Mouse (Mus musculus) liver, embryonic 15.5 days (tissue): ENCODE results near the gene Fam167b. TPM values are rescaled to one million over a fixed set of nuclear protein-coding genes. Genes with fewer than 3 reads are reported as not detected.

Experiments used
- ATAC-seq: fragments of 200-750 bp; cut with Nextera tagmentation; 2 replicates; pipeline ENCODE4 v1.8.0; 2017; ENCODE audit warnings: moderate number of reproducible peaks, mild to moderate bottlenecking, moderate library complexity; ENCODE audit not compliant: insufficient read depth
- H3K27ac ChIP-seq: fragments of 300-500 bp; sonication (generic); replicated peaks from 2 replicates; pipeline ENCODE4 v1.5.1; 2015; ENCODE audit warnings: mild to moderate bottlenecking, inconsistent platforms
- H3K27me3 ChIP-seq: fragments of 300-500 bp; sonication (generic); 2 replicates; pipeline ENCODE4 v1.6.1; 2015; ENCODE audit warnings: mild to moderate bottlenecking, inconsistent platforms
- H3K36me3 ChIP-seq: fragments of 300-500 bp; sonication (generic); replicated peaks from 2 replicates; pipeline ENCODE4 v1.6.1; 2015; ENCODE audit warnings: moderate library complexity, mild to moderate bottlenecking, inconsistent platforms
- H3K4me1 ChIP-seq: fragments of 300-500 bp; sonication (generic); replicated peaks from 2 replicates; pipeline ENCODE4 v1.6.1; 2015; ENCODE audit warnings: inconsistent platforms
- H3K4me2 ChIP-seq: fragments of 300-500 bp; sonication (generic); 2 replicates; pipeline ENCODE4 v1.6.1; 2015; ENCODE audit warnings: moderate library complexity, mild to moderate bottlenecking, inconsistent platforms
- H3K4me3 ChIP-seq: fragments of 300-500 bp; sonication (generic); replicated peaks from 2 replicates; pipeline ENCODE4 v1.5.1; 2015; ENCODE audit warnings: mild to moderate bottlenecking, inconsistent platforms
- H3K9ac ChIP-seq: fragments of 300-500 bp; sonication (generic); 2 replicates; pipeline ENCODE4 v1.6.1; 2015; ENCODE audit warnings: moderate library complexity, mild to moderate bottlenecking, inconsistent platforms
- H3K9me3 ChIP-seq: fragments of 300-500 bp; sonication (generic); replicated peaks from 2 replicates; pipeline ENCODE4 v1.6.1; 2016; ENCODE audit warnings: inconsistent platforms
- WGBS: fragments of 180-500 bp; shearing (Covaris S2); methylation state at CpG from one replicate; pipeline ENCODE4 v1.1.7; 2015; ENCODE audit warnings: mixed read lengths; ENCODE audit not compliant: insufficient replicate concordance; 5-methylcytosine and 5-hydroxymethylcytosine counted together
- polyA plus RNA-seq: library from polyadenylated mRNA; unstranded; fragments of >200 nt; fragmentation: Nextera tagmentation; extraction: Ambion mirVana; gene quantifications from 2 replicates; pipeline ENCODE4 v1.2.1, GENCODE M21; 2015

The Fam167b gene
- polyA plus RNA-seq, 1 experiment from 2014 or later = 7.2 TPM

GRCm38 (mm10) chr4:129618786-129619691 is 40.7 kb upstream of the Fam167b start, which contains the start of gene Iqcc:
Gene Iqcc (minus strand): TSS chr4:129619099.
- 4% methylated on average over 44 of the region's 44 CpGs for WGBS
- peak within 1 kb of the TSS; percentile 83 for H3K27ac ChIP-seq
- peak within 1 kb of the TSS; percentile 84 for H3K9ac ChIP-seq

DNA sequence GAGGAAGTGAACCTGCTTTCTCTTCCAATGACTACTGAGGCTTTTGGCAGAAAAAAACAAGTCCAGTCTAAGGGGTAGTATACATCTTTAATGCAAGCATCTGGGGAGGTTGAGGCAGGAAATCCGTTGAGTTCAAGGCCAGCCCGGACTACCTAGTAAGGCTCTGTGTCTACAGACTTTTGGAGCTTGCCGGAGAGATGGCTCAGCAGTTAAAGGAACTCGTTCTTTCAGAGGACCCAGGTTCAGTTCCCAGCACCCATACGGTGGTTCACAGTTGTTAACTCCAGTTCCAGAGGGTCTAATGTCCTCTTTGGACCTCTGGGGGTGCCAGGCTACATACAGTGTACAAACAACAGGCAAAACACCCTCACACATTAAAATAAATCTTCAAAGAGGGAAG is 39.7 kb upstream of the Fam167b start:
- H3K36me3 ChIP-seq = peaks cover 7% of the 10 kb centered on the region; the same call in 1 of the 2 replicates
- H3K4me3 ChIP-seq = peak overlapping the region; percentile 79
- 85% methylated on average over 5 of the region's 5 CpGs for WGBS
- peaks cover 40% of the 10 kb centered on the region for H3K4me1 ChIP-seq
- H3K4me2 ChIP-seq = peak overlapping the region; percentile 95
- H3K27me3 ChIP-seq = no peaks in the 10 kb centered on the region
- no peak overlapping the region; the same call in 1 of the 2 replicates for H3K27ac ChIP-seq
- H3K9me3 ChIP-seq = no peaks in the 10 kb centered on the region
- peak overlapping the region; percentile 84 for H3K9ac ChIP-seq
- no peak for ATAC-seq

More at GRCm38 (mm10) chr4:129618786-129619691, 40.7 kb upstream of the Fam167b start, which contains the start of gene Iqcc:
- no peaks in the 10 kb centered on the region for H3K9me3 ChIP-seq
- peaks cover 7% of the 10 kb centered on the region; the same call in 1 of the 2 replicates for H3K36me3 ChIP-seq
- peak within 1 kb of the TSS; percentile 95 for H3K4me2 ChIP-seq
- ATAC-seq = peak; percentile 85
- H3K27me3 ChIP-seq = no peaks in the 10 kb centered on the region
- H3K4me1 ChIP-seq = peaks cover 50% of the 10 kb centered on the region
- peak within 1 kb of the TSS; percentile 79 for H3K4me3 ChIP-seq

DNA sequence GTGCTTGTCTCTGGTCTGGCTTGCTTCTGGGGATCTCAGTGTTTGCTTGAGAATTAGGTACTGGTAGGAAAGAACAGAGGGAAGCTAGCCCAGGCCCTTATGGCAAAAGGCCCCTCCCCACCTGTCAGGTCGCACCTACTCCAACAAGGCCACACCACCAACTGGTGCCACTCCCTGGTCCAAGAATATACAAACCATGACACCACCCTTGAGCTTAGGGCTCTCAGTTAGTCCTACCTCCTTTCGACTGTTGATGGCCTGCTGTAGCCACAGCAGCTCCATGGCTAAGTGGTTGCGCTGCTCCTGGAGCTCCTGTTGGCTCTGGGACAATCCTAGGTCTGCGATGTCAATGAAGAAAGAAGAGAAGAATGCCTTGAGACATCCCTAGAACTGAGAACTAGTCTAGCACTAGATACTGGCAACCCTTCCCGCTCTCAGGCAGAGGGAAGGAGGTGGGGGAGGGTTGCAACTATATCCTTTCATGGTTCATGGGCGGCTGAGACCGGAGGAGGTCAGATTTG is 38.8 kb upstream of the Fam167b start:
- Histone ChIP-seq H3K36me3 (peaks cover 7% of the 10 kb centered on the region; the same call in 1 of the 2 replicates), H3K9me3 (no peaks in the 10 kb centered on the region), H3K4me3 (no peak overlapping the region), H3K27me3 (no peaks in the 10 kb centered on the region), H3K4me2 (no peak overlapping the region), H3K4me1 (peaks cover 32% of the 10 kb centered on the region), H3K27ac (no peak overlapping the region), H3K9ac (no peak overlapping the region)
- ATAC-seq = no peak
- 83% methylated on average over 7 of the region's 7 CpGs for WGBS

DNA sequence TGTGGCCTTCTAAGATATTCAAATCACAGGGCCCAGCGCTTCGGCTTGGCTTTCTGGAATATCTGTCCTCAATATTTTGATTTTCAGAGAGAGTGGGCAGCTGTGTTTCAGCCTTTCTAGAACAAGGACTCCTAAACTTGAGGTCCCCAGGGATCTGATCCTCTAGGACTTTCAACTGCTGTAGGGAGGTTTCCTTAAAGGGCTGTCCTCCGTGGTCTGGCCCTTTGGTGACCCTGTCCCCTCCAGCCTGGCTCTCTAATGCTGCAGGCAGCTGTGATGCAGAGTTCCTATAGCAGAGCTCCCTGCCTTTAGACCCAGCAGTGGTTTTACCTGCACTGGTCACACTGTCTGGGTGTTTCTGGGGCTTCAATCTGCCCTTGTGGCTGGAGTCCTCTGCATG is 38.3 kb upstream of the Fam167b start:
- Histone ChIP-seq H3K9me3 (no peaks in the 10 kb centered on the region), H3K4me2 (no peak overlapping the region), H3K27me3 (no peaks in the 10 kb centered on the region), H3K27ac (no peak overlapping the region), H3K9ac (no peak overlapping the region), H3K4me1 (peaks cover 27% of the 10 kb centered on the region), H3K4me3 (no peak overlapping the region), H3K36me3 (peaks cover 7% of the 10 kb centered on the region; the same call in 1 of the 2 replicates)
- WGBS = 80% methylated on average over 3 of the region's 3 CpGs
- ATAC-seq = no peak

DNA sequence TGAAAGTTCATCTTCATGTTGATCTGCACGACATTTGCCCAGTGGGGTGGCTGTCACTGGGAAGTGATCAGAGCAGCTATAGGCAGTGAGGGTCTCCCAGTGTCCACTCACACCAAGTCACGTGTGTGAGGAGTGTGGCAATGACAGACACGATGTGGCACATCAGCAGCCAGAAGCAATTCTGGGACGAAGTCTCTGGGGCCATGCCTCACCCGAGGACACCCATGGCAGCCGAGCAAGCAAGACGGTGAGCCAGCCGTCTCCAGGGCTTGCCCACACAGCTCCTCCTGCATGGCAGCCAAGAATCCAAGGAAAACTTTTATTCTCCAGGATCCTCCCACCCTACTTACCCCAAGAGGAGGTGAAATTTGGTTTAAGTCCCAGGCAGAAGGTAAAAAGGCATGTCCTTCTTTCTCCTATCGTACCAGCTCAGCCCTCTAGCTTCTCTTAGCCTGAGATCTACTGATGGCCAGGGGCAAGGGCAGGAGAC is 37.5 kb upstream of the Fam167b start:
- Histone ChIP-seq H3K4me3 (no peak overlapping the region), H3K36me3 (peaks cover 7% of the 10 kb centered on the region; the same call in 1 of the 2 replicates), H3K9me3 (no peaks in the 10 kb centered on the region), H3K4me1 (peaks cover 23% of the 10 kb centered on the region), H3K9ac (no peak overlapping the region), H3K27ac (no peak overlapping the region), H3K27me3 (no peaks in the 10 kb centered on the region), H3K4me2 (no peak overlapping the region)
- 81% methylated on average over 9 of the region's 9 CpGs for WGBS
- no peak for ATAC-seq

DNA sequence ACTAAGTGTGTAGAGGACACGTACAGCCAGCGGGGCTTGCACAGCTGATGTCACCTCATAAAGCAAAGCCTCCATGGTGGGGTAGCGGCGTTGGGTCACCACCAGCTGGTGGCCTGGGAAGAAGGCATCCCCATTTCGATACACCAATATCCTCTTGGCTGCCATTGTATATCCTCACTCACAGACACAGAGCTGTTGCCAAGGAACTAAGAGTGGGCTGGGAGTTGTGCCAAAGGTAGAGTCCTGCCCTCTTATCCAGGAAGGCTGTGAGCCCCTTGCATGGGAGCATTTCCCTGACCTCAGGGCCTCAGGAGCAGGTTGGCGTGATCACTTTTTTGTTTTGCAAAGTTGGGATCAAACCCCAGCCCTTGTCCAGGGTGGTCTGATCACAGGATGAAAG is 35.7 kb upstream of the Fam167b start, which contains the start of gene Dcdc2b:
TSS of gene Dcdc2b (minus strand) at position 165 of the 400 bp plus-strand sequence.
- Histone ChIP-seq H3K27ac (no peak within 1 kb of the TSS), H3K4me2 (no peak within 1 kb of the TSS), H3K4me1 (peaks cover 16% of the 10 kb centered on the region), H3K36me3 (peaks cover 18% of the 10 kb centered on the region), H3K9ac (no peak within 1 kb of the TSS), H3K27me3 (no peaks in the 10 kb centered on the region), H3K4me3 (no peak within 1 kb of the TSS), H3K9me3 (no peaks in the 10 kb centered on the region)
- WGBS = 81% methylated on average over 6 of the region's 6 CpGs
- ATAC-seq = no peak

- Histone ChIP-seq H3K9me3 (no peaks in the 10 kb centered on the region), H3K27ac (no peak overlapping the region), H3K4me2 (no peak overlapping the region), H3K4me1 (peaks cover 15% of the 10 kb centered on the region), H3K4me3 (no peak overlapping the region), H3K27me3 (no peaks in the 10 kb centered on the region), H3K9ac (no peak overlapping the region), H3K36me3 (peaks cover 44% of the 10 kb centered on the region)
- no peak for ATAC-seq
- WGBS = 63% methylated on average over 4 of the region's 4 CpGs
Measured at GRCm38 (mm10) chr4:129610472-129610871, 32.1 kb upstream of the Fam167b start.

- ATAC-seq = no peak
- no peak overlapping the region for H3K4me3 ChIP-seq
- no peak overlapping the region for H3K4me2 ChIP-seq
- H3K9me3 ChIP-seq = no peaks in the 10 kb centered on the region
- no peaks in the 10 kb centered on the region for H3K27me3 ChIP-seq
- H3K27ac ChIP-seq = no peak overlapping the region
- peaks cover 47% of the 10 kb centered on the region for H3K36me3 ChIP-seq
- H3K9ac ChIP-seq = no peak overlapping the region
- peaks cover 15% of the 10 kb centered on the region for H3K4me1 ChIP-seq
- WGBS = 89% methylated on average over 4 of the region's 4 CpGs
Measured at GRCm38 (mm10) chr4:129610026-129610425, 31.7 kb upstream of the Fam167b start.

GRCm38 (mm10) chr4:129609139-129609631 is 30.8 kb upstream of the Fam167b start:
- Histone ChIP-seq H3K36me3 (peaks cover 55% of the 10 kb centered on the region), H3K9me3 (no peaks in the 10 kb centered on the region), H3K4me3 (no peak overlapping the region), H3K4me2 (no peak overlapping the region), H3K27me3 (no peaks in the 10 kb centered on the region), H3K27ac (no peak overlapping the region), H3K9ac (no peak overlapping the region), H3K4me1 (peaks cover 15% of the 10 kb centered on the region)
- WGBS = 64% methylated on average over 12 of the region's 12 CpGs
- ATAC-seq = no peak

DNA sequence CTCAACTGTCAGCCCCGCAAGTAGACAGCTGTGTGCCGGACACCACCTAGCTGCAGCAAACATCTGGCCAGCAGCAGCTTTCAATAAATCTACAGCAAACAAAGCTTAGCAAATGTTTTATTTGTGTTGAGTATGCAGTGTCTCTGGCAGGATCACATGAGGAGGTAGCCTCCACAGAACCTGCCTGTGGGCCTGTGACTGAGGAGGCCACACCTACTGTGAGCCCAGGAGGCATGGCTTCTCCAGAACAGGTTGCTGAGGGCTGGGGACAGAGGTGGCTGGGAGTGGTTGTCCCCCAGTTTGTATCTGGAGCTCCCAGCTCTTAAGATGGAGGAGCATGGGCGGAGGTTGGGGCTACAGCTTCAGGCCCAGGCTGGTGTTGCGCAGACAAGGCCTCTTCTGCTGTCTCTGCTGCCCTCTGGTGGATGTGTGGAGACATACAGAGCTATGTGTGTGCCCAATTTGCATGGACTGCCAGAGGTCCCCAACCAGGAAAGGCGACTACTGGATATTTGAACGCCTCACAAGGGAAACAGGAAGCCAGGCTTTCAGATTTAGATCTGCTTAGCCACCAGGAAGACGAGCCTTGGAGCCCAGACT is 30.2 kb upstream of the Fam167b start:
- ATAC-seq = peak; percentile 90
- peaks cover 62% of the 10 kb centered on the region for H3K36me3 ChIP-seq
- 36% methylated on average over 7 of the region's 7 CpGs for WGBS
- peak overlapping the region; percentile 10; the same call in 1 of the 2 replicates for H3K4me2 ChIP-seq
- H3K27ac ChIP-seq = peak overlapping the region; percentile 77
- H3K4me3 ChIP-seq = no peak overlapping the region
- H3K27me3 ChIP-seq = no peaks in the 10 kb centered on the region
- H3K4me1 ChIP-seq = peaks cover 20% of the 10 kb centered on the region
- H3K9ac ChIP-seq = 0 out of 2 replicates have a peak overlapping the region, but pooled peaks have one; percentile 6
- no peaks in the 10 kb centered on the region for H3K9me3 ChIP-seq
